Mouse (Mus musculus) right cerebral cortex, postnatal 36 days (tissue): ENCODE measurements at regions not wholly inside any gene's neighbourhood (a gene's known extent, or its start where the extent isn't known, plus 50 kb on each side); places are given as distances from the start of the nearest gene placed in this dataset.
A peak's percentile ranks its signal among the peaks of the same experiment; 100 is the strongest.

Experiments
- DNase-seq, 2 experiments: peaks; one replicate each; pipeline ENCODE4 v3.0.0; 2022; ENCODE audit warnings: low spot score in 2 of 2, mixed read lengths in 1 of 2

- DNase-seq, result no peak
Observed at GRCm38 (mm10) chr2:64706646-64707177, 318.1 kb downstream of the Grb14 start.

- DNase-seq, result no peak
Observed at GRCm38 (mm10) chr2:64695974-64696373, 328.8 kb downstream of the Grb14 start.

GRCm38 (mm10) chr2:64691444-64691843 is 333.3 kb downstream of the Grb14 start:
- no peak for DNase-seq

GRCm38 (mm10) chr2:64690996-64691395 is 333.8 kb downstream of the Grb14 start:
- DNase-seq, result no peak

- no peak for DNase-seq
Observed at GRCm38 (mm10) chr2:64686781-64687180, 338.0 kb downstream of the Grb14 start.

- DNase-seq, result no peak
Observed at GRCm38 (mm10) chr2:64649614-64650013, 375.2 kb downstream of the Grb14 start.

GRCm38 (mm10) chr2:64616931-64617330 is 407.9 kb downstream of the Grb14 start:
- DNase-seq, result no peak

- DNase-seq, result no peak
Observed at GRCm38 (mm10) chr2:64606864-64607263, 417.9 kb downstream of the Grb14 start.

- no peak for DNase-seq
Observed at GRCm38 (mm10) chr2:64582258-64582657, 442.5 kb downstream of the Grb14 start.

- DNase-seq, result peak in 1 of 2 experiments; percentile 2
Observed at GRCm38 (mm10) chr2:64536032-64536431, 438.2 kb upstream of the Fign start.

GRCm38 (mm10) chr2:64535351-64535851 is 437.6 kb upstream of the Fign start:
- no peak for DNase-seq

GRCm38 (mm10) chr2:64534869-64535268 is 437.0 kb upstream of the Fign start:
- DNase-seq, result no peak

- no peak for DNase-seq
Observed at GRCm38 (mm10) chr2:64534344-64534743, 436.5 kb upstream of the Fign start.

GRCm38 (mm10) chr2:64522722-64523121 is 424.9 kb upstream of the Fign start:
- DNase-seq, result no peak

- no peak for DNase-seq
Observed at GRCm38 (mm10) chr2:64522233-64522632, 424.4 kb upstream of the Fign start.

GRCm38 (mm10) chr2:64495725-64496124 is 397.9 kb upstream of the Fign start:
- no peak for DNase-seq

- no peak for DNase-seq
Observed at GRCm38 (mm10) chr2:64466412-64466970, 368.7 kb upstream of the Fign start.

GRCm38 (mm10) chr2:64462466-64463114 is 364.8 kb upstream of the Fign start:
- DNase-seq, result no peak

GRCm38 (mm10) chr2:64462041-64462440 is 364.2 kb upstream of the Fign start:
- DNase-seq, result no peak

- no peak for DNase-seq
Observed at GRCm38 (mm10) chr2:64461636-64462035, 363.8 kb upstream of the Fign start.

GRCm38 (mm10) chr2:64458171-64458570 is 360.3 kb upstream of the Fign start:
- DNase-seq, result no peak

- no peak for DNase-seq
Observed at GRCm38 (mm10) chr2:64452690-64453089, 354.9 kb upstream of the Fign start.

- DNase-seq, result no peak
Observed at GRCm38 (mm10) chr2:64451614-64452317, 353.9 kb upstream of the Fign start.
